Mouse (Mus musculus) kidney, adult 9 months (tissue): ENCODE results near the gene Gm20532.
A peak's percentile ranks its signal among the peaks of the same experiment; 100 is the strongest.

Source experiments
- DNase-seq: peaks from one replicate; pipeline ENCODE4 v3.0.0; 2022

Gm20532 gene

GRCm38 (mm10) chr2:26661768-26662508 lies 75.5 kb downstream of the Gm20532 start:
- no peak for DNase-seq

GRCm38 (mm10) chr2:26662509-26662882 lies 76.1 kb downstream of the Gm20532 start:
- no peak for DNase-seq

GRCm38 (mm10) chr2:26663112-26663511 lies 76.7 kb downstream of the Gm20532 start:
- DNase-seq: no peak

GRCm38 (mm10) chr2:26663551-26663950 lies 77.1 kb downstream of the Gm20532 start:
- DNase-seq: peak; percentile 62

GRCm38 (mm10) chr2:26668746-26669145 lies 82.3 kb downstream of the Gm20532 start:
- DNase-seq: no peak

GRCm38 (mm10) chr2:26671182-26671581 lies 84.7 kb downstream of the Gm20532 start, which contains the start of gene Lcn4:
Gene Lcn4 (minus strand): TSS chr2:26671282.
- DNase-seq: no peak
